Mouse (Mus musculus) stomach, postnatal 0 days (tissue): ENCODE results near the gene Usp45. TPM values are rescaled to one million over a fixed set of nuclear protein-coding genes. Genes with fewer than 3 reads are reported as not detected.
A peak's percentile ranks its signal among the peaks of the same experiment; 100 is the strongest.

ENCODE experiments used
- ATAC-seq: fragments of 200-750 bp; cut with Nextera tagmentation; 2 replicates; pipeline ENCODE4 v1.8.0; 2017; ENCODE audit not compliant: low FRiP score, low TSS enrichment
- DNase-seq: peaks from one replicate; pipeline ENCODE4 v3.0.0-alpha.2; 2016; ENCODE audit warnings: low spot score
- H3K27ac ChIP-seq: fragments of 300-500 bp; sonication (generic); replicated peaks from 2 replicates; pipeline ENCODE4 v1.5.1; 2014; ENCODE audit warnings: mild to moderate bottlenecking, control low read depth
- H3K27me3 ChIP-seq: fragments of 300-500 bp; sonication (generic); 2 replicates; pipeline ENCODE4 v1.6.1; 2014; ENCODE audit warnings: low read length; ENCODE audit not compliant: control insufficient read depth, insufficient read depth
- H3K36me3 ChIP-seq: fragments of 300-500 bp; sonication (generic); 2 replicates; pipeline ENCODE4 v1.6.1; 2014; ENCODE audit warnings: low read length, mixed read lengths; ENCODE audit not compliant: control insufficient read depth, insufficient read depth
- H3K4me1 ChIP-seq: fragments of 300-500 bp; sonication (generic); replicated peaks from 2 replicates; pipeline ENCODE4 v1.6.1; 2014; ENCODE audit warnings: antibody characterized with exemption; ENCODE audit not compliant: control insufficient read depth, insufficient read depth
- H3K4me2 ChIP-seq: fragments of 300-500 bp; sonication (generic); replicated peaks from 2 replicates; pipeline ENCODE4 v1.6.1; 2014; ENCODE audit warnings: low read depth, mild to moderate bottlenecking, control low read depth, moderate library complexity
- H3K4me3 ChIP-seq: fragments of 300-500 bp; sonication (generic); 2 replicates; pipeline ENCODE4 v1.5.1; 2014; ENCODE audit warnings: low read depth, low read length, control low read depth
- H3K9ac ChIP-seq: fragments of 300-500 bp; sonication (generic); 2 replicates; pipeline ENCODE4 v1.6.1; 2014; ENCODE audit warnings: mild to moderate bottlenecking, low read length, control low read depth, mixed read lengths
- H3K9me3 ChIP-seq: fragments of 300-500 bp; sonication (generic); 2 replicates; pipeline ENCODE4 v1.6.1; 2016; ENCODE audit warnings: low read length; ENCODE audit not compliant: control insufficient read depth
- CTCF ChIP-seq: IDR thresholded peaks from 2 replicates; pipeline ENCODE4 v1.5.1; 2016; ENCODE audit warnings: antibody characterized with exemption, low read depth, mild to moderate bottlenecking, moderate library complexity
- EP300 ChIP-seq: optimal IDR thresholded peaks from 2 replicates; pipeline ENCODE3; 2016; ENCODE audit warnings: antibody characterized with exemption
- WGBS: fragments of 180-500 bp; shearing (Covaris S2); extraction: QIAGEN DNeasy Blood & Tissue Kit; methylation state at CpG from one replicate; pipeline ENCODE4 v1.1.7; 2014; 5-methylcytosine and 5-hydroxymethylcytosine counted together
- polyA plus RNA-seq: library from polyadenylated mRNA; unstranded; fragments of >200 nt; fragmentation: Nextera tagmentation; extraction: Ambion mirVana; gene quantifications from 2 replicates; pipeline ENCODE4 v1.2.1, GENCODE M21; 2015

The Usp45 gene
- 2.7 and 3.4 TPM in 2 replicates for polyA plus RNA-seq

- Histone ChIP-seq H3K27me3 (no peaks in the 10 kb centered on the region), H3K4me2 (peak within 1 kb of the TSS; percentile 71), H3K4me1 (no peaks in the 10 kb centered on the region), H3K4me3 (peak within 1 kb of the TSS; percentile 63), H3K27ac (no peak within 1 kb of the TSS), H3K36me3 (no peaks in the 10 kb centered on the region), H3K9me3 (no peaks in the 10 kb centered on the region), H3K9ac (peak within 1 kb of the TSS; percentile 73)
- DNase-seq (peak; percentile 73), ATAC-seq (peak; percentile 89)
- under 1% methylated on average over 17 of the region's 17 CpGs for WGBS
- TF ChIP-seq EP300 (no peak), CTCF (peak; percentile 92)
Measured at GRCm38 (mm10) chr4:21766863-21767304, at the start of gene Usp45, which contains the start of gene Tstd3. Gene Usp45, plus strand, starts transcription at chr4:21767156. Gene Tstd3, minus strand, starts transcription at chr4:21767212.

GRCm38 (mm10) chr4:21722752-21723334 lies 44.1 kb upstream of the Usp45 start:
- Histone ChIP-seq H3K36me3 (no peaks in the 10 kb centered on the region), H3K4me1 (no peaks in the 10 kb centered on the region), H3K9ac (no peak overlapping the region), H3K4me3 (no peak overlapping the region), H3K9me3 (no peaks in the 10 kb centered on the region), H3K27ac (no peak overlapping the region), H3K27me3 (no peaks in the 10 kb centered on the region), H3K4me2 (no peak overlapping the region)
- no peak for DNase-seq
- no peak for ATAC-seq
- WGBS: 58% methylated on average over 7 of the region's 7 CpGs
- TF ChIP-seq CTCF (no peak), EP300 (no peak)

- Histone ChIP-seq H3K27ac (peak overlapping the region; percentile 59), H3K4me3 (peak overlapping the region; percentile 77), H3K9ac (peak overlapping the region; percentile 79), H3K27me3 (no peaks in the 10 kb centered on the region), H3K4me2 (peak overlapping the region; percentile 82), H3K9me3 (no peaks in the 10 kb centered on the region), H3K36me3 (no peaks in the 10 kb centered on the region), H3K4me1 (no peaks in the 10 kb centered on the region)
- TF ChIP-seq CTCF (peak; percentile 83), EP300 (no peak)
- peak; percentile 30 for DNase-seq
- under 1% methylated on average over 22 of the region's 22 CpGs for WGBS
- peak; percentile 60 for ATAC-seq
Measured at GRCm38 (mm10) chr4:21726912-21727614, 39.9 kb upstream of the Usp45 start.

- ATAC-seq (peak; percentile 100), DNase-seq (peak; percentile 95)
- Histone ChIP-seq H3K4me2 (peak within 1 kb of the TSS; percentile 82), H3K36me3 (no peaks in the 10 kb centered on the region), H3K9me3 (no peaks in the 10 kb centered on the region), H3K27me3 (no peaks in the 10 kb centered on the region), H3K27ac (peak within 1 kb of the TSS; percentile 82), H3K4me3 (peak within 1 kb of the TSS; percentile 77), H3K4me1 (no peaks in the 10 kb centered on the region), H3K9ac (peak within 1 kb of the TSS; percentile 79)
- under 1% methylated on average over 37 of the region's 37 CpGs for WGBS
- TF ChIP-seq CTCF: no peak
Measured at GRCm38 (mm10) chr4:21727615-21728165, 39.3 kb upstream of the Usp45 start, which contains the start of gene Ccnc. Gene Ccnc, plus strand, starts transcription at chr4:21727701.

GRCm38 (mm10) chr4:21739169-21739568 lies 27.8 kb upstream of the Usp45 start:
- H3K4me2 ChIP-seq: no peak overlapping the region
- no peaks in the 10 kb centered on the region for H3K9me3 ChIP-seq
- H3K4me3 ChIP-seq: no peak overlapping the region
- H3K36me3 ChIP-seq: no peaks in the 10 kb centered on the region; the same call in 1 of the 2 replicates
- H3K9ac ChIP-seq: no peak overlapping the region
- no peak overlapping the region for H3K27ac ChIP-seq
- DNase-seq (no peak), ATAC-seq (no peak)
- WGBS: 72% methylated on average over 4 of the region's 4 CpGs
- H3K4me1 ChIP-seq: no peaks in the 10 kb centered on the region
- TF ChIP-seq CTCF (peak; percentile 65), EP300 (no peak)
- H3K27me3 ChIP-seq: no peaks in the 10 kb centered on the region
